Mouse (Mus musculus): ENCODE measurements around the gene Ipo7.
"Not testable (repeated sequence)": the region's sequence is repeated elsewhere in the genome, so short reads cannot be mapped to it uniquely, and the experiment has no call there.

The Ipo7 gene

GRCm38 (mm10) chr7:110026594-110026993 is 8.5 kb downstream of the Ipo7 start:
- DNase-seq, result no peak

DNA sequence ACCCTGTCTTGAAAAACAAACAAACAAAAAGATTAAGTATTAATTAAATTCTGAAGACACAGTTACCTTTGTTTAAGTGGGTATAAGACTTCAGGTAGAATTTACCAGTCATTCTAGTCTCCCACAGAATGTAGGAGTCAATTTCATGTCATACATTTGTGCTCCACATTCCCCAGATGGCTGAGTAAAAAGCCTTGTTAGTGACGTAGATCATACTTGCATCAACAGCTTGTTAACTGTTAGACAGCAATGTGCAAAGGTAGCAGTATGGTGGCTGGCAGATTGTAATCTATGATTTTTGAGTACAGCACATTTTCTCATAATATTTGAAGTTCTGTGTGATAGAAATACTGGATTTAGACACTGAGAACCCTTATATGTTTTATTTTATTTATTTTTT is 10.8 kb downstream of the Ipo7 start:
- DNase-seq, result no peak

DNA sequence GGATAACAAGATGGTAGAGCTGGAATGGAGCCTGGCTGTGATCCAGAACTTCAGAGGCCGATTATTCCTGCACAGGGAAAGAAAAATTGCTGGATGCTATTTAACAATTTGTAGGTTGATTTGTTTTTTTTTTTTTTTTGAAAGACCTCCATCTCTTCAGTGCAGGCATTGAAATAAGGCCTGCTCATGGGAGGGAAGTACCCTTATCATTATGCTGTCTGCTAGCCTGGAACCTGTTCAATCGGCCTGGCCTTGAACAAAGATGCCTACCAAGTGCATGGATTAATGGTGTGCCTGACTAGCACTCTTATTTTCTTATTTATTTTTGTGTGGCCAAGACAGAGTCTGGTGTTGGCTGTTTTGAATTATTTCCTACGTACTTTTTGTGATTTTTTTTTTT is 12.3 kb downstream of the Ipo7 start:
- no peak for DNase-seq

- DNase-seq, result not testable (repeated sequence)
Measured at GRCm38 (mm10) chr7:110057723-110058122, 39.6 kb downstream of the Ipo7 start.

DNA sequence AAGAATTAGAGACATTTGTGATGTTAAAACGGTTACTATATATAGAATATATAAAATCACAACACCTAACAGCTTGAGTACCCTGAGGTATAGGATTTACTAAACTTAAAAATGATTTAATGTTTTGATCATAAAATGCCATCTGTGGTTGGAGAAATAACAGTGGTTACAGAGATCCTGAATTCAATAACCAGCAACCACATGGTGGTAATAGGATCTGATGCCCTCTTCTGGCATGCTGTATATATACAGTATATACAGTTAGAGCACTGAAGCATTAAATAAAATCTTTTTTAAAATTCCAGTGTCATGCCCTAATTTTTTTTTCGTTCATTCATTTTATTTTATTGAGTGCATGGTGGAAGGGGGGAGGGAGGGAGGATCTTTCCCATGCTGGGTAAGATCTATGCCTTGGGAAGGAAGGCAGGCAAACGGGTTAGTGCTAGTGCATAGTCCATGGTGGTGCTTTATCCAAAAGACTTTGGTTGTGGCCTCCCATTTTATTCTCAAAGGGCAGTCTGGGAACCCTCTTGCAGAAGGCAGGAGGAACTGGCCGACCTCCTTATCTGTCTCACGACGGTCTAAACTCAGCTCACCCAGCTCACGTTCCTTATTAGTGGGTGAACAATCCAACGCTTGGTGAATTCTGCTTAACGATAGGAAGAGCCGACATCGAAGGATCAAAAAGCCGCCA is 41.2 kb downstream of the Ipo7 start:
- DNase-seq, result peak; percentile 33

- no peak for DNase-seq
Measured at GRCm38 (mm10) chr7:110060106-110060668, 42.1 kb downstream of the Ipo7 start.

DNA sequence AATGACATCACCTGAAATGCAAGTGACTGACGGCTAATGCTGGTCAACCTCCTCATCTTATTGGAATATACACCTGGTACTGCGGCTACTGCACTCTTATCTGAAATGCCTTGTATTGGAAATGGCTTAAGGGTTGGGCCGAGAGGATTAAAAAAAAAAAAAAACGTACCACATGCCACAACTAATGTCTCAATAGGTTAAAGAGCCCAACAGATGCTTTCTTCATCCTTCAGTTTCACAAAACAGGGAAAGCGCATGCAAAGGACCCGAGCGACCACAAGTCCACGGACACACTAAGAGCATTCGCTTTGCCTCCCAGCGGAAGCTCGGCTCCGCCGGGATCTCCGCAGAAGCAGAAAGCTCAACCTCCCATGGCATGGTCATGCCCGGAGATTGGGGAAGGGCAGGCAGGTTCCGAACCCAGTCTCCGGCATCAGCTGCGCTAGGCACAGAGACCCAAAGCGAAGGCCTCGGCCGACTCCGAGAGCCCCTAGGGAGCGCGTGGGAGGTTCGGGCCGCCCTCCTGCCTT is 42.7 kb downstream of the Ipo7 start:
- DNase-seq, result no peak

GRCm38 (mm10) chr7:110061199-110061751 is 43.2 kb downstream of the Ipo7 start, which contains the start of gene Zfp143:
Zfp143 (plus strand) TSS chr7:110061217.
- peak; percentile 100 for DNase-seq

GRCm38 (mm10) chr7:110061752-110062273 is 43.7 kb downstream of the Ipo7 start:
- peak; percentile 94 for DNase-seq

DNA sequence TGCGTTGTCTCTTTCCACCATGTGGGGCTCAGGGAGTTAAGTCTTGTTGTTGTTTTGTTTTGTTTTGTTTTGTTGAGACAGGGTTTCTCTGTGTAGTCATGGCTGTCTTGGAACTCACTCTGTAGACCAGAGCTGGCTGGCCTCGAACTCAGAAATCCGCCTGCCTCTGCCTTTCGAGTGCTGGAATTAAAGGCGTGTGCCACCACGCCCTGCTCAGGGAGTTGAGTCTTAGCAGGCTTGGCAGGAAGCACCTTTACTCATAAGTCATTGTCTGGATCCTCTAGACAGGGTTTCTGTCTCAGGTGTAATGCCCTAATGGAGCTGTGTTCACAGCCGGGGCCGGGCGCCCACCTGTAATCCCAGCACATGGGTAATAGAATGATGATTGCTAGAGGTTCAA is 45.7 kb downstream of the Ipo7 start:
- no peak for DNase-seq

- no peak for DNase-seq
Measured at GRCm38 (mm10) chr7:110069070-110069469, 51.0 kb downstream of the Ipo7 start.

- no peak for DNase-seq
Measured at GRCm38 (mm10) chr7:110078168-110078567, 60.1 kb downstream of the Ipo7 start.

DNA sequence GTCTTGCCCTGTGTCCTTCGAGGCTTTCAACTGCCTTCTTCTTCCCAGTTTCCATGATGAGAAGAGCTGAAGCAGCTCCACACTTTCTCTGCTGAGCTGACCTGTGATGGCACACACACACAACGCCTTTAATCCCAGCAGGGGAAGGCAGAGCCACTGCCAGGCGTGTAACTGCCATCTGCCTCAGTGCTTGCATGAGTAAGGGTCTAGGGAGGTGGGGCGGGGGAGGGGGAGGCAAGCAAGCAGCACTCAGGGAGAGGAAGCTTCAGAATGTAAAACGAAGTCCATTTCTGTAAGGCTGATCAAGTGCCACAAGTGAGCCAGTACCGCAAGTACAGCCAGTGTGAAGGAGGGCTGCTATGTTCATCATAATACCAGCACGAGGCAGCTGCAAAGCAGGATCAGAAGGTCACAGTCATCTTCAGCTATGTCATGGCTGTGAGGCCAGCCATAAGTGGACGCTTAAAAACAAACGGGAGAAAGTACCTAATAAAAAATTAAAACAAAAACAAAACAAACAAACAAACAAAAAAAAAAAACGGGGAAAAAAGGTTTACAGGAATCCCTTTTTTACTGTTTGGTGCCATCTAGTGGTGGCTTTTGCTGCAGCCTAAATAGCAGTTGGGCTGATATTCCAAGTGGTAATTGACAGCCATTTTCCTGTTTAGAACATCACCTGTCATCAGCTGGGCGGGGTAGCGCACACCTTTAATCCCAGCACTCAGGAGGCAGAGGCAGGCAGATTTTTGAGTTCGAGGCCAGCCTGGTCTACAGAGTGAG is 65.5 kb downstream of the Ipo7 start:
- DNase-seq, result peak; percentile 81

GRCm38 (mm10) chr7:110085217-110085616 is 67.1 kb downstream of the Ipo7 start:
- no peak for DNase-seq

- DNase-seq, result no peak
Measured at GRCm38 (mm10) chr7:110087914-110088313, 69.8 kb downstream of the Ipo7 start.

DNA sequence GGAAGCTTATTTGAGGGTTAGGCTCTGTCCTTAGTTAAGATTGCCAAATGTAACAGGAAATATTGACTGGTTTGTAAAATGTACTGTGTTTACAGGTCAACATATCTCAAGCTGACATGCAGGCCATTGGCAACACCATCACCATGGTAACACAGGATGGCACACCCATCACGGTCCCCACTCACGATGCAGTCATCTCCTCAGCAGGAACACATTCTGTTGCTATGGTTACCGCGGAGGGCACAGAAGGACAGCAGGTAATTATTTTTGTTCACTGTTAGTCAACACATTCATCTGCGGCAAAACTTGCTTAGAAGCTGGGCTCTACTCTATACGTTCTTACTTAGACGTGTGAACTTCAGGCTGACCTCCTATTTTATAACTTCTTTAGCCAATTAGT is 73.6 kb downstream of the Ipo7 start:
- DNase-seq, result no peak

- DNase-seq, result no peak
Measured at GRCm38 (mm10) chr7:110096332-110096731, 78.3 kb downstream of the Ipo7 start.

DNA sequence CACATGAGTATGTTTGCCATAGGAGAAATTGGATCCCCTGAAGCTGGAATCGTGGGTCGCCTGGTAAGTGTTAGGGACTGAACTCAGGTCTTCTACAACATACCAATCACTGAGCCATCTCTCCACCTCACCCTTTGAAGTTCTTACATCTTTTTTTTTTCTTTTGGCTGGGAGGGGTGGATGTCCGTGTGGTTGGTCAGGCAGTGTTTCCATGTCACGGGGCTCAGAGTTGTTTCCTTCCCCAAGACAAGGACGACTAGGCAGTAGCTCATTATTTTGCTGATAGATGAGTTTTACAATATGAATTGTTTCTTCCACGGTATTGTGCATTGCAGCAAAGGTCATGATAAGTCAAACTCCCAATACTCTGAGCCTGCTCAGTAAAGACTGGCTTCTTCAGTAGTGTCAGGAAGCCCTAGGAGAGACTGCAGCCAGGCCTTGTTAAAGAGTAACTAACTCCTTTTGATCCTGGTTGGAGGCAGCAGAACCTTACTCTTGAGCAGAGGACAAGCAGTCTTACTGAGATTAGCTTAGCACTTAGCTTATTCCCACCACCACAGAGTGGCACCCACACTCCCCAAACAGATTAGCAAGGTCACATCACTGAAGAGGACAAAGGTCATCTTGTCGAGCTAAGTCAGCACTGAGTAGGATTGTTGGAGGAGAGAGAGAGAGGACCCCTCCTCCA is 79.2 kb downstream of the Ipo7 start:
- peak; percentile 43 for DNase-seq

DNA sequence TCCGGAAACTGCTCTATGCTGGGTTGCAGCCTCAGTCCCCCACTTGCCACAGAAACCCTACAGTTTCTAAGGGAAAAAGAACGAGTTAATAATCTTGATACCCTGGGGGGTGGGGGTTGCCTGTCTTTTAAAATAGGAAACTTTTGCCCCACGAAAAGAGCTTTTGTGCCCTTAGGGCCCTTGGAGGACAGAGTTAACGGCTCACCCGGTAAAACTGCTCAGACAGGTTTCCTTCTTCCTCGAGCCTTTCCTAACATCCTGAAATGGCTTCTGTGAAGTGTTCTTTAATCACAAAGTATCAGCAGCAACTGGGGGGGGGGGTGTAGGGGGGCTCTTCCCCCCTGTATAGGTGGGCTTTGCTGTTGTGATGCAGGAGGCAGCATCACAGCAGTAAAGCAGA is 82.8 kb downstream of the Ipo7 start:
- DNase-seq, result peak; percentile 28

- DNase-seq, result no peak
Measured at GRCm38 (mm10) chr7:110101266-110101665, 83.2 kb downstream of the Ipo7 start.

- no peak for DNase-seq
Measured at GRCm38 (mm10) chr7:110105041-110105440, 87.0 kb downstream of the Ipo7 start.
